Mouse (Mus musculus): ENCODE data around the gene Hivep3. TPM values are rescaled to one million over a fixed set of nuclear protein-coding genes. Genes with fewer than 3 reads are reported as not detected.

Gene Hivep3
- polyA plus RNA-seq, 1 experiment from 2014 or later: 3.7 TPM

DNA sequence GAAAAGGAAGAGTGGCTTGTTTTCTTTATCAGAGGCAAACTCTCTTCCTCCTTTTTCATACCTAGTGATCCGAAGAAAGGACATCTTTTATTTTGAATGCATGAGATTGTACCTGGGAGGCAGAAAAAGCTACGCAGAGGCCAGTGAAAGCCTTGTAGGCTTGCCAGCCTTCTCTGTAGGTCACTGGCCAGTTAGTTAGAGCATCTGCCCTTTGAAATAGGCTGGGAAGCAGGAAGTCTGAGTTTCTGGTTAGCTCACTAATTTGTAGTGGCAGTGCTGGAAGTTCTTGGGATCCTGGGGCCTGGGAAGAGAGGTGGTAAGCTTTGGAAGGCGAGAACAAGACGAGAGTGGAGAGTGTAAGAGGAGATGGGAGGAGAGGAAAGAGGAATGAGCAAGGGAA is 95.4 kb downstream of the Hivep3 start:
- no peak overlapping the region for H3K27ac ChIP-seq
- H3K9me3 ChIP-seq: no peaks in the 10 kb centered on the region
- no peak overlapping the region for H3K4me3 ChIP-seq
- no peaks in the 10 kb centered on the region; the same call in 1 of the 2 replicates for H3K4me1 ChIP-seq
- H3K9ac ChIP-seq: no peak overlapping the region
- no peaks in the 10 kb centered on the region for H3K36me3 ChIP-seq
- no peaks in the 10 kb centered on the region for H3K27me3 ChIP-seq
- ATAC-seq (ENCODE audit: insufficient number of reproducible peaks, insufficient read depth, low FRiP score, low TSS enrichment, low read depth): no peak
- H3K4me2 ChIP-seq: no peak overlapping the region
- 75% methylated on average over 4 of the region's 4 CpGs for WGBS

- H3K4me2 ChIP-seq: no peak overlapping the region
- no peak for ATAC-seq (ENCODE audit: insufficient number of reproducible peaks, insufficient read depth, low FRiP score, low TSS enrichment, low read depth)
- H3K27me3 ChIP-seq: no peaks in the 10 kb centered on the region
- H3K9me3 ChIP-seq: no peaks in the 10 kb centered on the region
- no peaks in the 10 kb centered on the region; the same call in 1 of the 2 replicates for H3K4me1 ChIP-seq
- no peak overlapping the region for H3K9ac ChIP-seq
- WGBS: 8% methylated on average over 9 of the region's 9 CpGs
- H3K4me3 ChIP-seq: no peak overlapping the region
- H3K27ac ChIP-seq: no peak overlapping the region
- no peaks in the 10 kb centered on the region for H3K36me3 ChIP-seq
These were observed 99.7 kb downstream of the Hivep3 start for GRCm38 (mm10) chr4:119833333-119833732.

DNA sequence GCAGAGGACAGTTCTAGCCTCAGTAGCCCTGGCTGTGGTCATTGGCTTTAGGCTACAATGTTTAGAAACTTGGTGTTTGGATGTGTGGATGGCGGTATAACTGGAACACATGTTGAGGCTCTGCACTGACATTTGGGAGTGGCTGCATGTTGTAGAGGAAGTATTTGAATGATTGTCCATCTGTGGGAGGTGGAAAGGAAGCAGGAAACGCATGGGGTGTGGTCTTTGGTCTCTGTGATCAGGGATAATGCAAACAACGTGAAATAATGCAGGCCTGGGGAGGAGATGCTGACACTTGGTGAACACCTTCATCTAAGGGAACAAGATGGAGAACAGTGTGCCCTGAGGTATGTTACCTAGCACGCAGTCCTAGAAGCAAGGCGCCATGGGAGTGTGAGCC is 100.3 kb downstream of the Hivep3 start:
- Histone ChIP-seq H3K4me1 (no peaks in the 10 kb centered on the region; the same call in 1 of the 2 replicates), H3K9ac (no peak overlapping the region), H3K4me2 (no peak overlapping the region), H3K36me3 (no peaks in the 10 kb centered on the region), H3K27ac (no peak overlapping the region), H3K4me3 (no peak overlapping the region), H3K27me3 (no peaks in the 10 kb centered on the region), H3K9me3 (no peaks in the 10 kb centered on the region)
- ATAC-seq (ENCODE audit: insufficient number of reproducible peaks, insufficient read depth, low FRiP score, low TSS enrichment, low read depth): no peak
- 63% methylated on average over 5 of the region's 5 CpGs for WGBS

DNA sequence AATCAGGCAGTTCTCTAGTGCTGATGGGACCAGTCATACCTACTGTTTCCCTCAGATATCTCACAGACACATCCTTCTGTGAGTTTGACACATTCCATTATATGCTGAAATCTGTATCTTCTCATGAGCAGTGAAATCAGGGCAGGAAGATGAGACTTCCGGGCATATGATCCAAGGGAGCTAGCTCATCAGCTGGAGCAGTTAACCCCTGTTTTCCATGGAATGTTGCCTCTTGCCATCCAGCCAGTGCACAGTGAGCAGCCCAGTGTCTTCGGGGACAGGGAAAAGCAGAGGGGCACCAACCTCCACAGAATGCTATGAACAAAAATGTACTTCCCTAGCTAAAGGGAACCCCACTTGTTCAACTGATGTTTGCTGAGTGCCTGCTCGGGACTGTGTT is 102.6 kb downstream of the Hivep3 start:
- Histone ChIP-seq H3K27me3 (no peaks in the 10 kb centered on the region), H3K9ac (no peak overlapping the region), H3K9me3 (no peaks in the 10 kb centered on the region), H3K4me3 (no peak overlapping the region), H3K4me1 (no peaks in the 10 kb centered on the region; the same call in 1 of the 2 replicates), H3K36me3 (no peaks in the 10 kb centered on the region), H3K27ac (no peak overlapping the region), H3K4me2 (no peak overlapping the region)
- 79% methylated on average over 3 of the region's 3 CpGs for WGBS
- ATAC-seq (ENCODE audit: insufficient number of reproducible peaks, insufficient read depth, low FRiP score, low TSS enrichment, low read depth): no peak

DNA sequence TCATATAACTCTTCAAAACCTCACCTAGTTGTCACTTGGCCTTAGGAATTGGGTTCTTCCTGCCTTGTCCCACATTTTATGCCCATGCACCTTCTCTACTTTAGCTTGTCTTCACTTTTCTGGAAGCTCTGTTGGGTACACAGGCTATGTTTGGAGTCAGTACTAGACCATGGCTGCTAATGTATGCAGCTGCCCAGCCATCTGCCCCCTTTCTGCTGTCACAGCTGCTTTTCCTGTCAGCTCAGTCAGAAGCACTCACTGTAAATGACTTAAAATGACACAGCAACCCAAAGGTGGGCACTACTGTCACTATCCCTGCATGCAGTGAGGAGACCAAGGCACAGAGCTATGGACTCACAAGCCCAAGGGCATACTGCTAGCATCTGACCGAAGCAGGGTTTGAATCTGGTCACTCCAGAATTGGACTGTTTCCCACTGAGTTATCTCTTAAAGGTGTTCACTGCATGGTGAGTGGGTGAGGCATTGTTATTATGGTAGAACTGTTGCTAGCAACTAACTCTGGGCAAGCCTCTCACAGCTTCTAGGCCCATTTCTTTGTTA is 104.0 kb downstream of the Hivep3 start:
- Histone ChIP-seq H3K36me3 (no peaks in the 10 kb centered on the region), H3K9ac (no peak overlapping the region), H3K27me3 (no peaks in the 10 kb centered on the region), H3K27ac (no peak overlapping the region), H3K4me2 (no peak overlapping the region), H3K4me1 (no peaks in the 10 kb centered on the region; the same call in 1 of the 2 replicates), H3K4me3 (no peak overlapping the region), H3K9me3 (no peaks in the 10 kb centered on the region)
- no peak for ATAC-seq (ENCODE audit: insufficient number of reproducible peaks, insufficient read depth, low FRiP score, low TSS enrichment, low read depth)
- WGBS: 86% methylated on average over 1 of the region's 1 CpGs

- Histone ChIP-seq H3K9ac (no peak overlapping the region), H3K27ac (no peak overlapping the region), H3K4me1 (no peaks in the 10 kb centered on the region; the same call in none of the 2 replicates), H3K36me3 (no peaks in the 10 kb centered on the region), H3K27me3 (no peaks in the 10 kb centered on the region), H3K9me3 (no peaks in the 10 kb centered on the region), H3K4me3 (no peak overlapping the region), H3K4me2 (no peak overlapping the region)
- ATAC-seq (ENCODE audit: insufficient number of reproducible peaks, insufficient read depth, low FRiP score, low TSS enrichment, low read depth): no peak
- WGBS: 78% methylated on average over 2 of the region's 2 CpGs
These were observed 104.7 kb downstream of the Hivep3 start for GRCm38 (mm10) chr4:119838308-119838707.

- Histone ChIP-seq H3K9me3 (no peaks in the 10 kb centered on the region), H3K36me3 (no peaks in the 10 kb centered on the region), H3K4me1 (no peaks in the 10 kb centered on the region; the same call in 1 of the 2 replicates), H3K27me3 (no peaks in the 10 kb centered on the region), H3K4me3 (no peak overlapping the region), H3K4me2 (no peak overlapping the region), H3K27ac (no peak overlapping the region), H3K9ac (no peak overlapping the region)
- 43% methylated on average over 3 of the region's 3 CpGs for WGBS
- no peak for ATAC-seq (ENCODE audit: insufficient number of reproducible peaks, insufficient read depth, low FRiP score, low TSS enrichment, low read depth)
These were observed 109.7 kb downstream of the Hivep3 start for GRCm38 (mm10) chr4:119843294-119843693.

DNA sequence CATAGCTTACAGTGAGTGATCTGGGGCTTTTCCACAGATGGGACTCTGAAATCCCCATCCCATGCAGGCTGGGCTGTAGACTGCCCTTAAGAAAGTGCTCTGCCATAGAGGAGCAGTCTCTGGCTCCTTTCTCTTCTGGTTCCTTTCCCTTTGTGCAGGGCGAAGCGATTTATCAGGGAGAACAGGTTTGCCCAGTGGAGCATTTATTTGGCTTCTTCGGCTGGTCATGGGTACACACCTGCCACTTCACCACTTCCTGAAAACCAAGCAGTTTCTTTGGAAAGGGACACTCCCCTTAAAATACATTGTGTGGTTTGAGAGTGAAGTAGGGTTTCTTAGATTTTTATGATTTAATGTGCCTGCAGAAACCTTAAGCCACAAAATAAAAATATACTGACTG is 110.7 kb downstream of the Hivep3 start:
- no peaks in the 10 kb centered on the region; the same call in 1 of the 2 replicates for H3K4me1 ChIP-seq
- ATAC-seq (ENCODE audit: insufficient number of reproducible peaks, insufficient read depth, low FRiP score, low TSS enrichment, low read depth): no peak
- no peaks in the 10 kb centered on the region for H3K27me3 ChIP-seq
- H3K9me3 ChIP-seq: no peaks in the 10 kb centered on the region
- H3K36me3 ChIP-seq: no peaks in the 10 kb centered on the region
- no peak overlapping the region for H3K4me2 ChIP-seq
- no peak overlapping the region; the same call in 1 of the 2 replicates for H3K27ac ChIP-seq
- WGBS: 59% methylated on average over 3 of the region's 3 CpGs
- H3K4me3 ChIP-seq: no peak overlapping the region
- H3K9ac ChIP-seq: no peak overlapping the region

DNA sequence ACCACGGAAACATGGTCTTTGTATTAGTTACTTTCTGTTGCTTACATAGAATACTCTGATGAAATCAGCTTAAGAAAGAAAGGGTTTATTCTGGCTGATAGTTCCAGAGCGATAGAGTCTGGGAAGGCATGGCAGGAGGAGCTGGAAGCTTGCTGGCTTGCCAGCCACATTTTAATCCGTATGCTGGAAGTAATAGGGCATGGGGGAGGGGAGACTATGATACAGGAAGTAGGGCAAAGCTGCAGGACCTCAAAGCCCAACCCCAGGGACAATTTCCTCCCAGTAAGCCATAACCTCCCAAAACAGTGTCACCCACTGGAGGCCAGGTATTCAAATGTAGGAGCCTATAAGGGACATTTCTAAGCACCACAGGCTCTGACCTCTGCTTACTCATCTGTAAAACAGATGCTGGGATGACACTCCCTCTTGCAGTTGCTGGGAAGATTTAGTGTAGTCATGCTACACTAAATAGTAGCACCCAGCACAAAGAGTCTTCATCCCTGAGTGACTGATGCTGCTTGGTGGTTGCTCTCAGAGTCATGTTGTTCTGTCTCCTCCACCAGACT is 112.1 kb downstream of the Hivep3 start:
- no peak for ATAC-seq (ENCODE audit: insufficient number of reproducible peaks, insufficient read depth, low FRiP score, low TSS enrichment, low read depth)
- Histone ChIP-seq H3K4me2 (no peak overlapping the region), H3K9me3 (no peaks in the 10 kb centered on the region), H3K9ac (no peak overlapping the region), H3K4me3 (no peak overlapping the region), H3K27ac (no peak overlapping the region), H3K4me1 (no peaks in the 10 kb centered on the region; the same call in 1 of the 2 replicates), H3K36me3 (no peaks in the 10 kb centered on the region), H3K27me3 (no peaks in the 10 kb centered on the region)
- WGBS: 63% methylated on average over 3 of the region's 3 CpGs

DNA sequence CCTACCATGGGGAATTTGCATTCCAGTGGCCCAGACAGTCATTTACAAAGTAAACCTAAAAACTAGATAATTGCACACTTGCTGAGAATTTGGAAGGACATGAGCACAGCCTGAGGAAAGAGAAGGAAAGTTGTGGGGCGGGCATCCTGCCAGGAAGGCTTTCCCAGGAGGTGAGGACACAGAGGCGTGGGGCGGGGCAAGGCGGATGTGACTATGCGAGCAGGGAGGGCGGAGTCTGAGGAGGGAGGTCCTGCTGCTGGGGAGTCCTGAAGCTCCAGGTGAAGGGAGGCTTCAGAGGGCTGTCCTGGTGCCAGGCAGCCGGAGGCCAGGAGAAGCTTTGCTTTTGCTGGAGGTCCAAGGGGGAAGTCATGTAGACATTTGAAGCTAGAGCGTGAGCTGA is 118.9 kb downstream of the Hivep3 start:
- Histone ChIP-seq H3K27me3 (no peaks in the 10 kb centered on the region), H3K9me3 (no peaks in the 10 kb centered on the region), H3K27ac (no peak overlapping the region), H3K4me2 (no peak overlapping the region), H3K4me3 (no peak overlapping the region), H3K9ac (no peak overlapping the region), H3K36me3 (no peaks in the 10 kb centered on the region), H3K4me1 (peaks cover 20% of the 10 kb centered on the region)
- ATAC-seq (ENCODE audit: insufficient number of reproducible peaks, insufficient read depth, low FRiP score, low TSS enrichment, low read depth): no peak
- 52% methylated on average over 8 of the region's 8 CpGs for WGBS

DNA sequence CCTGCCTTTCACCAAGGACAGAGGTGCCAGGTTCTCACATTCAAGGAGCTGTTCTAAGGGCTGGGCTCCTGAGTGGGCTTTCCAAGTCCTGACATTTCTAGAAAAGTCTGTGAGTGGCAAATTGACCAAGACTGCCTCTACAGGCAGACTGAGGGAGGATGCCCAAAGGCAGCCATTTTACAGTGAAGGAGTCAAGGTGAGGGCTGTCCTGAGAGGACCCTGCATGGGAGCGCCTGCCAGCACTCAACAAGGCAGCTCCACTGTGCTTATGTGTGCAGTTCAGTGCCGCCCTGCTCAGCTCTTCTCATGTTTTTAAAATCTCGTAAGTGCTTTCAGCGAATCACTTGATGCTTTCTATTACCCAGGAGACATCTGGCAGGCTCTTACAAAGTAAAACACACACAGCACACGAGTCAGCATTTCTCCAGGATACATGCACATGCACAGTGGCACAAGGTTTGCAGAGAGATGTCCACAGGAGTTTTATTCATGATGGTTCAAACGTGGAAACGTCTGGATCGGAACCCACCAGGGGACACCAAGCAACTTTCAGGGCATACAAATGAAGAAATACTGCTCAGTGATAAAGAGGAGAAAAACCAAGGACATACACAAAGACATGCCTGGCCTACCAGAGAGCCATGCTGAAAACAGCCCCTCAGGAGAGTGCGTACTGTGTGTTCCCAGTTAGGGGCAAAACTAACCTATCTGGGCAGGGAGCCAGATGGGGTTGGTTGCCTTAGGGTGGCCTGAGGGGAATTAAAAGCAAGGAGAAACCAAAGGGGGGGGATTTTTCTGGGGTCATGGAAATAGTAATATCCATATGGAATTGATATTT is 120.9 kb downstream of the Hivep3 start:
- peaks cover 20% of the 10 kb centered on the region for H3K4me1 ChIP-seq
- 0 out of 2 replicates have a peak, but pooled peaks have one; percentile 60 for ATAC-seq (ENCODE audit: insufficient number of reproducible peaks, insufficient read depth, low FRiP score, low TSS enrichment, low read depth)
- H3K9ac ChIP-seq: no peak overlapping the region
- H3K9me3 ChIP-seq: no peaks in the 10 kb centered on the region
- H3K27ac ChIP-seq: peak overlapping the region; percentile 44; the same call in 1 of the 2 replicates
- no peak overlapping the region for H3K4me2 ChIP-seq
- no peaks in the 10 kb centered on the region for H3K27me3 ChIP-seq
- H3K4me3 ChIP-seq: no peak overlapping the region
- WGBS: 51% methylated on average over 9 of the region's 9 CpGs
- H3K36me3 ChIP-seq: no peaks in the 10 kb centered on the region

GRCm38 (mm10) chr4:119859454-119859853 is 125.9 kb downstream of the Hivep3 start:
- no peak for ATAC-seq (ENCODE audit: insufficient number of reproducible peaks, insufficient read depth, low FRiP score, low TSS enrichment, low read depth)
- Histone ChIP-seq H3K9ac (no peak overlapping the region), H3K4me3 (no peak overlapping the region), H3K4me2 (no peak overlapping the region), H3K36me3 (no peaks in the 10 kb centered on the region), H3K27ac (no peak overlapping the region), H3K9me3 (no peaks in the 10 kb centered on the region), H3K4me1 (peaks cover 5% of the 10 kb centered on the region), H3K27me3 (no peaks in the 10 kb centered on the region)
- WGBS: 68% methylated on average over 4 of the region's 4 CpGs
